Mouse (Mus musculus): ENCODE measurements around the gene Atg10.

Atg10 gene

GRCm38 (mm10) chr13:91107308-91107946 is 116.3 kb downstream of the Atg10 start:
- DNase-seq = no peak

DNA sequence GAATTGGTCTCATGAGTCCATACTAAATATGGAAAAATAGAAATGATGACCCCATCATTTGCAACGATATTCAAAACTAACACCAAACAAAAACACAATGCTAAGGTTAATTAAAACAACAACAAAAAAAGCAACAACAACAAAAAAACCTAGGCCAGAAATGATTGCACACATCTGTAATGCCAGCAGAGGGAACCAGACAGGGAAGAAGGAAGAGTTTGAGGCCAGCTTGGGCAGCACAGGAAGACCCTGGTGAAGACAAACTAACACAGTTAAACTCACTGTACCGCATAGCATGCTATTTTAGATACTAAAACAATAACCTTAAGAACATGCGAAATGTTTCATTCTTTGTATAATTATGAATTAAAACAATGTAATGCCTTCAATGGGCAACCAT is 121.5 kb downstream of the Atg10 start:
- DNase-seq = no peak

GRCm38 (mm10) chr13:91100417-91100816 is 123.4 kb downstream of the Atg10 start:
- DNase-seq = no peak

DNA sequence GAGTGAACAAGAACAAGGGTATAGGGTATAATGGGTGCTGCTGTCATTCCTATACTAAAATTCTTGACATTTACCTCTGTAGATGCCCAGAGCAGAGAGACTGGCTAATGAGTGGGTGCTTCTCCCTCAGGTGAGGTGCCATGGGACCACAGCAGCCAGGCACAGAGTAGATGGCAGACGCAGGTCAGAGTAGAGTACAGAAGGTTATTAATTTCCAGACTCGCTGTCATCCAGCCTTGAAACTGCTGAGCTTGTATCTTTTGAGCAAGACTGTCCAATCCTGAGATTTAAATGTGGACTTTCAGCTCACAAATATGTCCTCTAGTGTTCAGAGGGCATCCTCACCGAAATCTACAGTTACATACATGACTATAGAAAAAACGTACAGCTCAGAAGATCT is 128.9 kb downstream of the Atg10 start:
- no peak for DNase-seq

DNA sequence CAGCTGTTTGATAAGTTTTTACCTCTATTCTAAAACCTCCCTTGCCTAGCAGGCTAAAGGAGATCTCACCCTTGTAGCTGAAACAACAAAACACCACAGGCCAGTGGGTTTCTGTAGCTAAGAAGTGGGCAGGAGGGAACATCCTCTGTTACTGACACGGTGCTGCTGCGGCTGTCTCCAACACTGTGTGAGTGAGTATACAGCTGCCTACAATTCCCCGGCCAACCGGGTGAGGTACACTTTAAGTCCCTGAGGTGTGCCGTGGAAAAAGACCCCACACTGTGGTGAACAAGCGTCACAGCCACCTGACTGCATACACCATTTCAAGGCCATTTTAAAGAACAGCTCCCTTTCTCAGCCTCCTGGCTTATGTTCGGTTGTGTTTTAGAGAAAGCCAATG is 129.6 kb downstream of the Atg10 start:
- peak; percentile 6 for DNase-seq

DNA sequence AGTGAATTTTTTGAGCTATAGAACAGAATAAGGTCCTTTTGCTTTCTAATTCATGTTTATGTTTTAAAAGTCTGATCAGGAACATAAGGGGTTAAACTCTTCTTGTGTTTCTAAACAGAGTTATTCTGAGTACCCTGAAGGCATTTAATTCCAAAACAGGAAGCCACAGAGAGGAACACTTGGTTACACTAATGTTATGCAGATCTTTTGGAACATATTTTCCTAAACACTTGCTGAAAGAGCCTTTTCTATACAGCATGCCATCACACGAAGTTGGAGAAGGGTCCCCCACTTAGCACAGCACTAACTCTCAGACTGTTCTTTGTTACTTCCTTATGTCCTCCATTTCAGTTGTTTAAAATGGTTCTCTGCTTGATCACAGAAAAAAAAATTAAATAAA is 130.2 kb downstream of the Atg10 start:
- peak; percentile 12 for DNase-seq

GRCm38 (mm10) chr13:91093162-91093561 is 130.6 kb downstream of the Atg10 start:
- peak; percentile 62 for DNase-seq

DNA sequence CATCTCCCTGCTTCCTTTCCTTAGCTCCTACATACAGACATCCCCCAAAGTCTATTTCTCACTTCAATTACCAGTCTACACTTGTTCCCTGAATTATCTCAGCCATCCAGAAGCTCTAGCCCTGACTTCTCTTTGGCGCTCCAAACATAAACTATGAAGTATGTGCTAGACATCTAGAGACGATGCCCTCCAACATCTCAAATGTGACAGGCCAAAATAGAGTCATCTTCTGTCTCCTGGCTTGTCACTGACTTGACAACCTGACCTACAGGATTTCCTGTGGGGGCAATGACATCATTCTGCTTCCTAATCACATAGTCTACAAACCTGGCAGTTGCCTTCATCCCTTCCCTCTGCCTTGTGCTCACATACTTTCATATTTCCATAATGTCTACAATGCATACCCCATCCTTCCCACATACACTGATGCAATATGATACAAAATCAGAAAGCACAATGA is 132.0 kb downstream of the Atg10 start:
- DNase-seq = no peak

- DNase-seq = no peak
Observed at GRCm38 (mm10) chr13:91090861-91091730, 132.7 kb downstream of the Atg10 start.

DNA sequence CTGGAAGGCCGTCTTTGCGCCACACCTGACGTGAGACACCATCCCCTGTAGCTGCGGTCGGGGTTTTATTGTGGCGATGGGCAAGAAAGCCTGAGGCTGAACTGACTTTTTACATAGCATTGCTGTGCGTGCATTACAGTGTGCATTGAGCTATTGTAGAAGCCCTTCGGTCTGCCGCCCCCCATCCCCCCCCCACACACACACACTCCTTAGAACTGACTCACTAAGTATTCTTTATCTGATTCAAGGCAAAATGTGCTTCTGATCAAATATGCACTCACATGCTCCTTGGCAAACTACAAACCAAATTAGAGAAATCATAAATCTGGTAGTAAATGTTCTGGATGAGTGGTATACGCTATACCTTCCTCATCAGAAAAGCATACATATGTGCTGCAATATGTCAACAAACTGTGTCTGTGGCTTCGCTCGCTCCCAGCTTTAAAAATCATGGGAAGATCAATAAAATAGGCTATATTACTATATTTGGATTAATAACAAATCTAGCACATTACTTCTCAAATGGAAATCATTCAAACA is 137.3 kb downstream of the Atg10 start:
- DNase-seq = no peak

- DNase-seq = no peak
Observed at GRCm38 (mm10) chr13:91072351-91072750, 151.4 kb downstream of the Atg10 start.

DNA sequence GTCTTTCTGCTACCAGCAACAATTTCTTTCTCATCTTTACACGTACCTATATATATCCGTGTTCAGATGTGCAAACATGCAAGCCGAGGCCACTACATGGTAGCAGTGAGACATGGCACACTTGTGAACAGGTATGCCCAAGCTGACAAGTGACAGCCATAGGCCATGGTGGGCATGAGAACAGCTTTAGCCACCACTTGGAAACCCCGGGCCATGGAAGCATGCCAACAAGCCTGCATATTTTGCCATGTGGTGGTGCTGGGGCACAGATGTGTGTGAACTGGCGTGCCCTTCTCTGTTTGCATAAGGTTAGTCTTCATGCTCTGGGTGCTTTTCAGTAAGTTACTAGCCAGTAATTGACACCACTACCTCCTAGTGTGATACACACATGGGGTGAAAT is 162.9 kb downstream of the Atg10 start:
- no peak for DNase-seq

GRCm38 (mm10) chr13:91048171-91048570 is 175.6 kb downstream of the Atg10 start:
- no peak for DNase-seq

- no peak for DNase-seq
Observed at GRCm38 (mm10) chr13:91046851-91047250, 176.9 kb downstream of the Atg10 start.

GRCm38 (mm10) chr13:91041236-91041635 is 182.5 kb downstream of the Atg10 start:
- DNase-seq = peak; percentile 33

DNA sequence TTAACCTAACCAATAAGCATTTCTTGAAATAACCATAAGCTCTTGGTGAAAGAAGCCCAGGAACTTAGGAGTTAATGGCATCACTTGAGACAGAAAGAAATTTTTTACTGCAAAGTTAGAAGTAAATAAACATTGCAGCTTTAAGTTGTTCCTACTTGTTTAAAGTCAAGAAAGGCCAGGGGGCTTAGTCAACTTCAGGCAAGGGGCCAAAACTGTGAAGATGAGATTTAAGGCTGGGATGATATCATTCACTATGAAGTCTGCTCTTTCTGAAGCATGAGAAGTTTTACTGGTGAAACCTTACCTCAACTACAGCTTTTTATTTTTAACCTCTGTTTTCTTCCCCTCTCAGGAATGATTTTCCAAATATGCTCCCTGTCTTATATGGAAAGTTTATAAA is 183.3 kb downstream of the Atg10 start:
- no peak for DNase-seq

DNA sequence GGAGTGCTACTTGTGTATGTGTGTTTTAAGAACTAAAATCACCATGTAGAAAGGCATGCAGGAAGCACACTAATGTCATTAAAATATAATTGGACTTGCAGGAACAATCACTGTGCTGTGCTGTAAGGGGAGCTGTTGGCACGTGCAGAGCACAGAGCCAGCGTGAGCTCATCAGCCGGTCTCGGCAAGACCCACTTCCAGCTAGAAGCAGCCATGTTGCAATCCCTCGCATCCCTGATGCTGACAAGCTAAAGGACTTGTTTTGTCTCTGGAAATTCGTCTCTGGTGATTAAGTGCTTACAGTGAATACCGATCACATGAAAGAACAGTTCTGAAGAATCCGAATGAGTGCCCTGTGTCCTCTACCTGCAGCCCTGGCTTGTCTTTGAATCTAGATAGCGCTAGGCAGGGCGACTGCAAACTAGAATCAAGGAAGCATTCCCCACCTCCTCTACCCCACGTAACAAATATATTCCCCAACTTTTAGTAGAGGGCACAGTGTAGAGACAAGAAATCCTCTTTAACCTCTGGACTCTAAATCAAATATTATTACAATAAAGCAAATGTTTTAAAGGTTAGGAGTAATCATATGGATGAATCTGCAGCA is 184.5 kb downstream of the Atg10 start:
- DNase-seq = peak; percentile 52

DNA sequence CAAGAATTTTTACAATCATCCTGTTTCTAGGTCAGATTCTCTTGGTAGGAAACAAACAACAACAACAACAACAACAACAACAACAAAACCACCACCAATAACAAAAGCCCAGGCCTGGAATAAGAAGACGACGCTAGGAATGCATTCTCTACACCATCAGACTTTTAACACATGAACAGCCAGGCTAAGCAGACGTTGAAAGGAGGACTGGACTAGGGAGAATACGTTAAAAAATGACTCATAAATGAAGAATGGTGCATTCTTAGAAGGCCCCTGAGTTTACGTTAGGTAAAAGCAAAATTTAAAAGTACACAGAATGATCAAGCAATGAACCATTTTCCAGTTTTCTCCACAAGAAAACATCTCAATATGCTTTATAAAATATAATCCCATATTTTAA is 185.1 kb downstream of the Atg10 start:
- no peak for DNase-seq

- no peak for DNase-seq
Observed at GRCm38 (mm10) chr13:91038034-91038433, 185.7 kb downstream of the Atg10 start.

DNA sequence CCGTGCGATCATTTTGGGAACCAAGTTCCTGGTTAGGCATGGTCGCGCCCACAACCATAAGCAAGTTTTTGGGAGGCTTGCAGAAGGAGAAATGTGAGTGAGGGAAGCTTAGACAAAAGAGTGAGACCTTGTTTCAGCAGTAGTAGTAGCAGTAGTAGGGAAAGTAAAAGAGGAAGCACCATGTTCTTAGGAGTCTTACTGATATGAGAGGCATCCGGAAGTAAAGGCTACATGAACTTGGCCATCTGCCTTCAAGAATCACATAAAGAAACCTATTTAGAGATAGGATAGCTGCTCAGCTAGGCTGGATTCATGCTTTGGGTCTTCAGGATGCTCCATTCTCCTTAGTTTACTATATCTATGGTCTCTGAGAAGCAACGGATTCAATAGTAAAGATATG is 186.4 kb downstream of the Atg10 start:
- DNase-seq = no peak

DNA sequence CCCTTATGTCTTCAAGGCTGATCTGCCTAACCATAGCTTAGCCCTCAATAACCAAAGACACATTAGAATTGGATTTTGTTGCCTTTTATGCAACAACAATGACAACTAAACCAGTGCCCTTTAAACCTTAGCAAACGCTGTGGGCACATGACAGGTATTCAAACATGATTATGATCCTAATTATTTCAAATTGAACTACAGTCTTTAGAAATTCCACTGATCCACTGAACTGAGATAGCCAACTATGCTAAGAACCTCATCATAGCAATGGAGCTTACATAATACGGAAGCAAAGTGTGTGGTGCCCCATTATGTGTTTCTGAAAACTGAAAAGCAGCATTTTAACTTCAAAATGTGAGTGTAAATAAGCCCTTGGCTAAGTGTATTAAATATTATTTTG is 191.9 kb downstream of the Atg10 start:
- DNase-seq = no peak

- DNase-seq = no peak
Observed at GRCm38 (mm10) chr13:91023447-91023846, 200.3 kb downstream of the Atg10 start.

DNA sequence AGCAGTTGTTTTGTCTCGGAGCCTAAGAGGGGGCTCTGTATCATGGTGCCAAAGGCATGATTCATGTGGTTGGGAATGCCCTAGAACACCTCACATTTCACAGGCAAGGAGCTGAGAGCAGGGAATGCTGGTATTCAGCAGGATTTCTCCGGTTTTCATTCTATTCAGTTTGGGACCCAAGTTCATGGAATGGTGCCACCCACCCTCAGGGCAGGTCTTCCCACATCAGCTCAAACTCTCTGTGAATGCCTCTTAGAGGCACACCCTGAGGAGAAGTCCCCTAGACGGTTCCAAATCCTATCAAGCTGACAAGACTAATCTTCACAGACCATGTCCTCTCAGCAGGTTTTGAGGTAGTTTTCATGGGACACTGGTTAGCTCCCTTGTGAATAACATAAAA is 211.9 kb downstream of the Atg10 start:
- no peak for DNase-seq

Measured in lung, postnatal 36 days (tissue).